Mouse (Mus musculus): ENCODE measurements around the gene Gm20388.

GRCm38 (mm10) chr8:122537033-122537432, 2626.4 kb downstream of the Gm20388 start:
- no peak for TF ChIP-seq GATA1 (IDR thresholded peaks at IDR 0.05; ENCODE audit: low read length)
- TF ChIP-seq TAL1 (IDR thresholded peaks at IDR 0.05; ENCODE audit: low read length), result no peak

All from erythroblast, embryonic 14.5 days (primary cell).